8 mouse cellular contexts compared by ENCODE assay signal in genomic region chr6:56691205-56691604, GRCm38 (mm10). TPM values are rescaled to one million over a fixed set of nuclear protein-coding genes. Genes with fewer than 3 reads are reported as not detected.
A peak's percentile ranks its signal among the peaks of the same experiment; 100 is the strongest.
DNase-seq lines count a peak whose midpoint lies in the region; ATAC-seq and TF ChIP-seq lines count a peak whose summit lies in the region.
"Had no signal": no experiment of that assay in that cellular context is flagged by ENCODE, and none has a peak within 500 bp of the region (broad histone marks: within the 10 kb centered on the region; RNA-seq: fewer than 3 reads in every experiment).

No protein-coding gene starts in this region.

- H3K4me2 ChIP-seq in hindbrain, embryonic 14.5 days (replicated peaks): no peak overlapping the region
- H3K4me2 ChIP-seq: neural tube, embryonic 12.5 days had no signal

- H3K4me3 ChIP-seq in hindbrain, embryonic 14.5 days (replicated peaks; ENCODE audit: low read length): no peak overlapping the region
- H3K4me3 ChIP-seq: neural tube, embryonic 12.5 days had no signal

- 0 out of 2 replicates have a peak, but pooled peaks have one; percentile 49 for ATAC-seq in erythroid progenitor cell, adult 5-6 weeks (replicated peaks; ENCODE audit: low FRiP score, poor library complexity, severe bottlenecking)
- peak; percentile 48; the same call in 1 of the 2 replicates for ATAC-seq in hindbrain, embryonic 14.5 days (ENCODE audit: low FRiP score)

- peak; percentile 46 for DNase-seq in Muller cell, postnatal 12 days (ENCODE audit: inconsistent ontology term)
- DNase-seq in brain, embryonic 14.5 days (ENCODE audit: low read depth): peak; percentile 83
- DNase-seq in hindbrain, embryonic 14.5 days (ENCODE audit: low spot score): peak; percentile 85
- DNase-seq in layer of hippocampus, postnatal 36 days: peak; percentile 25 to 38
- peak; percentile 31 to 74 for DNase-seq in lung, postnatal 4 days
- DNase-seq in right cerebral cortex, postnatal 36 days (ENCODE audit: low spot score in 2 of 2): peak; percentile 39 to 44

- peak; percentile 77; the same call in 1 of the 2 replicates for TF ChIP-seq CTCF in brain, embryonic 14.5 days (IDR thresholded peaks at IDR 0.05; ENCODE audit: borderline replicate concordance, extremely low read depth, insufficient read depth, insufficient read length)

- H3K9ac ChIP-seq in hindbrain, embryonic 14.5 days: no peak overlapping the region
- H3K9ac ChIP-seq: neural tube, embryonic 12.5 days had no signal

- no peak overlapping the region for H3K27ac ChIP-seq in hindbrain, embryonic 14.5 days
- H3K27ac ChIP-seq: neural tube, embryonic 12.5 days had no signal

- H3K9me3 ChIP-seq in hindbrain, embryonic 14.5 days (ENCODE audit: control insufficient read depth, low read length): no peaks in the 10 kb centered on the region
- H3K9me3 ChIP-seq: neural tube, embryonic 12.5 days had no signal

- no peak for TF ChIP-seq POLR2A in brain, embryonic 14.5 days (IDR thresholded peaks at IDR 0.05; ENCODE audit: borderline replicate concordance, extremely low read depth, insufficient read depth, insufficient read length, poor library complexity, severe bottlenecking)

- 4% methylated on average over 2 of the region's 2 CpGs for WGBS in hindbrain, embryonic 14.5 days

- no peaks in the 10 kb centered on the region for H3K27me3 ChIP-seq in hindbrain, embryonic 14.5 days (ENCODE audit: control insufficient read depth, insufficient read depth, low read length)
- H3K27me3 ChIP-seq: neural tube, embryonic 12.5 days had no signal

- no peaks in the 10 kb centered on the region for H3K4me1 ChIP-seq in hindbrain, embryonic 14.5 days (replicated peaks; ENCODE audit: control insufficient read depth, insufficient read depth, low read length)

- no peaks in the 10 kb centered on the region for H3K36me3 ChIP-seq in hindbrain, embryonic 14.5 days (replicated peaks; ENCODE audit: control insufficient read depth, insufficient read depth)
- H3K36me3 ChIP-seq: neural tube, embryonic 12.5 days had no signal

RNA-seq across cellular contexts. Expression of gene Lsm5, which starts 13.3 kb away (rescaled TPM):
- polyA plus RNA-seq in brain, embryonic 14.5 days (2012; rRNA removed): 67.5 and 76.0 TPM in 2 replicates
- total RNA-seq in erythroid progenitor cell, adult 5-6 weeks (2015; ENCODE audit: low replicate concordance): 22.2 and 47.6 TPM in 2 replicates
- 21.9 and 98.5 TPM in 2 replicates for total RNA-seq in erythroid progenitor cell, adult 5-6 weeks (2017; ENCODE audit: low replicate concordance)
- polyA plus RNA-seq in hindbrain, embryonic 14.5 days (2014; fragmentation: Nextera tagmentation; extraction: Ambion mirVana): 80.4 and 93.8 TPM in 2 replicates
- 10 to 100 TPM; 12.5 to 15.9 TPM for total RNA-seq in layer of hippocampus, postnatal 36 days (2021)

RNA-seq across cellular contexts. Expression of gene Avl9, which starts 23.5 kb away (rescaled TPM):
- polyA plus RNA-seq in brain, embryonic 14.5 days (2012; rRNA removed): 30.3 and 34.6 TPM in 2 replicates
- 8.8 and 10.5 TPM in 2 replicates for total RNA-seq in erythroid progenitor cell, adult 5-6 weeks (2015; ENCODE audit: low replicate concordance)
- total RNA-seq in erythroid progenitor cell, adult 5-6 weeks (2017; ENCODE audit: low replicate concordance): 9.8 and 16.7 TPM in 2 replicates
- 40.2 and 41.8 TPM in 2 replicates for polyA plus RNA-seq in hindbrain, embryonic 14.5 days (2014; fragmentation: Nextera tagmentation; extraction: Ambion mirVana)
- 10 to 100 TPM; 43.0 to 48.0 TPM for total RNA-seq in layer of hippocampus, postnatal 36 days (2021)

Comparison
In these comparisons a context has a peak if more than half of its experiments do, and no peak if none do; other contexts are left out.
1. DNase-seq: peak in every context shown above with its lines; median percentile 85 in hindbrain, embryonic 14.5 days; 83 in brain, embryonic 14.5 days; 52 in lung, postnatal 4 days; 46 in Muller cell, postnatal 12 days; 42 in right cerebral cortex, postnatal 36 days; 32 in layer of hippocampus, postnatal 36 days.